Mouse (Mus musculus) ES-Bruce4 (cell line): ENCODE results near the gene Hspa2. TPM values are rescaled to one million over a fixed set of nuclear protein-coding genes. Genes with fewer than 3 reads are reported as not detected.

Source experiments
- H3K27ac ChIP-seq: 2 replicates; pipeline ENCODE4 v1.5.1; 2012; ENCODE audit warnings: low read length, inconsistent platforms; ENCODE audit not compliant: insufficient read depth
- H3K27me3 ChIP-seq: 2 replicates; pipeline ENCODE4 v1.6.1; 2012; ENCODE audit warnings: mild to moderate bottlenecking, low read length, inconsistent platforms; ENCODE audit not compliant: control insufficient read depth, poor library complexity, insufficient read depth, severe bottlenecking
- H3K36me3 ChIP-seq: 2 replicates; pipeline ENCODE4 v1.6.1; 2012; ENCODE audit warnings: inconsistent platforms, mild to moderate bottlenecking, low read length, moderate library complexity; ENCODE audit not compliant: control insufficient read depth, poor library complexity, insufficient read depth, severe bottlenecking
- H3K4me1 ChIP-seq: one replicate; pipeline ENCODE4 v1.8.1; 2011; ENCODE audit warnings: low read length; ENCODE audit not compliant: control insufficient read depth, insufficient read depth
- H3K4me3 ChIP-seq: 2 replicates; pipeline ENCODE4 v1.5.1; 2011; ENCODE audit warnings: low read depth, mild to moderate bottlenecking, low read length
- H3K9ac ChIP-seq: 2 replicates; pipeline ENCODE4 v1.6.1; 2012; ENCODE audit warnings: low read depth, mild to moderate bottlenecking, inconsistent platforms; ENCODE audit not compliant: poor library complexity, severe bottlenecking
- H3K9me3 ChIP-seq: replicated peaks from 2 replicates; pipeline ENCODE4 v1.6.1; 2012; ENCODE audit warnings: mild to moderate bottlenecking, low read length, inconsistent platforms; ENCODE audit not compliant: control insufficient read depth, poor library complexity, insufficient read depth, severe bottlenecking
- CTCF ChIP-seq: IDR thresholded peaks from one replicate; pipeline ENCODE4 v1.8.1; 2011; ENCODE audit warnings: low read depth, low read length
- EP300 ChIP-seq: IDR thresholded peaks from 2 replicates; pipeline ENCODE4 v1.6.1; 2011; ENCODE audit warnings: low read depth, low read length; ENCODE audit not compliant: insufficient read depth
- POLR2A ChIP-seq: IDR thresholded peaks from one replicate; pipeline ENCODE4 v1.8.1; 2011; ENCODE audit warnings: low read length; ENCODE audit not compliant: insufficient read depth
- polyA plus RNA-seq: library from polyadenylated mRNA; stranded (reverse); fragments of >200 nt; gene quantifications from 2 replicates; pipeline ENCODE4 v1.2.4, GENCODE M21; 2011; ENCODE audit warnings: low read depth; ENCODE audit not compliant: missing spikeins, insufficient read depth, insufficient read length

Gene Hspa2
- polyA plus RNA-seq, 1 experiment = 8.7 TPM

GRCm38 (mm10) chr12:76370831-76371571 lies 33.0 kb upstream of the Hspa2 start:
- TF ChIP-seq EP300 (no peak), CTCF (no peak), POLR2A (no peak)
- peak overlapping the region; percentile 83 for H3K4me3 ChIP-seq
- H3K27me3 ChIP-seq = no peaks in the 10 kb centered on the region
- no peaks in the 10 kb centered on the region for H3K4me1 ChIP-seq
- H3K36me3 ChIP-seq = no peaks in the 10 kb centered on the region
- peak overlapping the region; percentile 92 for H3K9ac ChIP-seq
- H3K9me3 ChIP-seq = no peaks in the 10 kb centered on the region
- H3K27ac ChIP-seq = peak overlapping the region; percentile 61

GRCm38 (mm10) chr12:76372046-76372445 lies 31.9 kb upstream of the Hspa2 start:
- Histone ChIP-seq H3K9ac (peak overlapping the region; percentile 92), H3K9me3 (no peaks in the 10 kb centered on the region), H3K4me3 (no peak overlapping the region), H3K27me3 (no peaks in the 10 kb centered on the region), H3K36me3 (no peaks in the 10 kb centered on the region), H3K4me1 (no peaks in the 10 kb centered on the region), H3K27ac (no peak overlapping the region)
- TF ChIP-seq CTCF = no peak
- no peak for TF ChIP-seq EP300
- no peak for TF ChIP-seq POLR2A

GRCm38 (mm10) chr12:76372881-76373818 lies 30.8 kb upstream of the Hspa2 start:
- no peaks in the 10 kb centered on the region for H3K4me1 ChIP-seq
- H3K27me3 ChIP-seq = no peaks in the 10 kb centered on the region
- no peaks in the 10 kb centered on the region for H3K9me3 ChIP-seq
- no peak overlapping the region for H3K4me3 ChIP-seq
- no peak for TF ChIP-seq EP300
- peak; percentile 6 for TF ChIP-seq CTCF
- no peak for TF ChIP-seq POLR2A
- no peak overlapping the region for H3K9ac ChIP-seq
- no peak overlapping the region for H3K27ac ChIP-seq
- H3K36me3 ChIP-seq = no peaks in the 10 kb centered on the region

- no peak overlapping the region for H3K27ac ChIP-seq
- H3K4me1 ChIP-seq = no peaks in the 10 kb centered on the region
- TF ChIP-seq POLR2A (no peak), EP300 (no peak), CTCF (no peak)
- H3K27me3 ChIP-seq = no peaks in the 10 kb centered on the region
- H3K9me3 ChIP-seq = no peaks in the 10 kb centered on the region
- no peaks in the 10 kb centered on the region for H3K36me3 ChIP-seq
- no peak overlapping the region for H3K4me3 ChIP-seq
- no peak overlapping the region for H3K9ac ChIP-seq
Observed at GRCm38 (mm10) chr12:76373991-76374390, 30.0 kb upstream of the Hspa2 start.

GRCm38 (mm10) chr12:76374911-76375310 lies 29.1 kb upstream of the Hspa2 start:
- no peak overlapping the region for H3K27ac ChIP-seq
- no peak overlapping the region for H3K4me3 ChIP-seq
- H3K27me3 ChIP-seq = no peaks in the 10 kb centered on the region
- TF ChIP-seq EP300 (no peak), CTCF (no peak), POLR2A (no peak)
- H3K9ac ChIP-seq = no peak overlapping the region
- no peaks in the 10 kb centered on the region for H3K36me3 ChIP-seq
- H3K4me1 ChIP-seq = no peaks in the 10 kb centered on the region
- H3K9me3 ChIP-seq = no peaks in the 10 kb centered on the region

- no peak for TF ChIP-seq POLR2A
- no peak for TF ChIP-seq EP300
- TF ChIP-seq CTCF = no peak
- no peak overlapping the region for H3K4me3 ChIP-seq
Observed at GRCm38 (mm10) chr12:76375506-76375905, 28.5 kb upstream of the Hspa2 start.

More at GRCm38 (mm10) chr12:76375506-76375905, 28.5 kb upstream of the Hspa2 start:
- Histone ChIP-seq H3K36me3 (no peaks in the 10 kb centered on the region), H3K9me3 (no peaks in the 10 kb centered on the region), H3K27me3 (no peaks in the 10 kb centered on the region), H3K27ac (no peak overlapping the region), H3K4me1 (peaks cover 2% of the 10 kb centered on the region), H3K9ac (no peak overlapping the region)
